Mouse (Mus musculus) ovary, adult 2 months (tissue): ENCODE results near the gene Gabrb2. TPM values are rescaled to one million over a fixed set of nuclear protein-coding genes. Genes with fewer than 3 reads are reported as not detected.

Experiments
- polyA plus RNA-seq: library from polyadenylated mRNA; depleted of rRNA; stranded (reverse); fragments of >200 nt; gene quantifications from 2 replicates; pipeline ENCODE4 v1.2.3, GENCODE M21; 2012; rRNA removed

Gene Gabrb2
- 0.32 and 0.39 TPM in 2 replicates for polyA plus RNA-seq

GRCm38 (mm10) chr11:42418996-42419782, at the start of gene Gabrb2:
Gabrb2 (plus strand) TSS chr11:42419757.

Other genes with a start within 250 kb of the Gabrb2 start
- 0.76 and 0.82 TPM in 2 replicates for gene Gabra1, start 236.8 kb upstream of the Gabrb2 start, polyA plus RNA-seq
- not detected in 2 replicates for gene Gabra6, start 98.7 kb upstream of the Gabrb2 start, polyA plus RNA-seq